Mouse (Mus musculus): Measurements from ENCODE around the gene Gm10352.
"Not testable (repeated sequence)": the region's sequence is repeated elsewhere in the genome, so short reads cannot be mapped to it uniquely, and the experiment has no call there.

The Gm10352 gene

DNA sequence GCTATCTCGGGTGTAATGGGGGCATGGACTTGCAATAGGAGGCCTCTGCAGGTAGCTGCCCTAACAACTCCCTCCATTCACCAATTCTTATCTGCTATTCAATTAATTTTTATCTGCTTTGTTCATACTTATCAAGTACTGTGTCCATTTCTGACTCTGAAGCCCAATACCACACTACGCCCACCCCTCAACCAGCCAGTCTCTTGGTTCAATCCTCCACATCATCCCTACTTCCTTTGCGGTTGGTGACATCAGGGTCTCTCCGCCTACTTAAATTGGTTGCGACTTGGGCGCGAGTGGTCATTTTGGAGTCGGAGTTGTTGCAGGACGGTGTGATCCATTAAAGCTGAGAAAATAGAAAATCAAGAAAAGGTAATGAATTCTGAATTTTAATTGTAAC, at the start of gene Gm10352:
TSS of gene Gm10352 (plus strand) at position 301 of the 400 bp plus-strand sequence.
- DNase-seq (ENCODE audit: low spot score), result not testable (repeated sequence)

GRCm38 (mm10) chrY:2932282-2932681, 31.5 kb downstream of the Gm10352 start, which contains the start of gene Gm29289:
Gene Gm29289, plus strand, starts transcription at chrY:2932582.
- DNase-seq (ENCODE audit: low spot score), result not testable (repeated sequence)
